ENCODE assay signal across 20 mouse cellular contexts in the genomic region with DNA sequence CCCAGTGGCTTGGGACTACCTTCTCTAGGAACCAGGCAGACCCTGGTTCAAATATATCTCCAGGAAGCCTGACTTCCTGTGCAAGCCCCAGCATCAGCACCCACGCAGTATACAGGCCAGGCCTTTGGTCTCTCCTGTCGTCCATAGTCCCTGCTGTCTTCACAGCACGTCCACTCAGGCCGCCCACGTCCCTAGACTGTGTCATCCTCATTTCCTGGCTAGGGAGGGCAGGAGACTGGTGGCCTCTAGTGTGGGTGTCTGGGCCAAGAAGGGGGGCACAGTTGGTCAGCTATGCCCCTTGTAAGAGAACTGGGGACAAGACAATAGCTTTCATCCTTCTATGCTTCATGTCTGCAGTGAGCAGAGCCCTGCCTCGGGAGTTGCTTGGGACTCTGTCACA. TPM values are rescaled to one million over a fixed set of nuclear protein-coding genes. Genes with fewer than 3 reads are reported as not detected.
A peak's percentile ranks its signal among the peaks of the same experiment; 100 is the strongest.
DNase-seq lines count a peak whose midpoint lies in the region; ATAC-seq and TF ChIP-seq lines count a peak whose summit lies in the region.
"Had no signal": no experiment of that assay in that cellular context is flagged by ENCODE, and none has a peak within 500 bp of the region (broad histone marks: within the 10 kb centered on the region; RNA-seq: fewer than 3 reads in every experiment).

No protein-coding gene starts in this region.

- ATAC-seq in forebrain, embryonic 15.5 days (replicated peaks), result no peak
- no peak for ATAC-seq in forebrain, embryonic 16.5 days
- 0 out of 2 replicates have a peak, but pooled peaks have one; percentile 8 for ATAC-seq in lung, embryonic 16.5 days (ENCODE audit: low read depth)
- ATAC-seq in hindbrain, embryonic 13.5 days (ENCODE audit: low FRiP score), result no peak
- ATAC-seq: intestine, postnatal 0 days; lung, postnatal 0 days had no signal

- H3K4me1 ChIP-seq in forebrain, embryonic 15.5 days, result peaks cover 10% of the 10 kb centered on the region
- 0 out of 2 replicates have a peak, but pooled peaks cover 7% of the 10 kb centered on the region for H3K4me1 ChIP-seq in forebrain, embryonic 16.5 days (replicated peaks; ENCODE audit: control insufficient read depth, insufficient read depth, low read length)
- peaks cover 3% of the 10 kb centered on the region; the same call in 1 of the 2 replicates for H3K4me1 ChIP-seq in lung, embryonic 16.5 days (replicated peaks; ENCODE audit: control insufficient read depth, insufficient read depth, low read length)
- H3K4me1 ChIP-seq in lung, adult 2 months (ENCODE audit: control insufficient read depth, insufficient read depth, low read length), result no peaks in the 10 kb centered on the region; the same call in 1 of the 2 replicates
- peaks cover 38% of the 10 kb centered on the region for H3K4me1 ChIP-seq in hindbrain, embryonic 13.5 days (replicated peaks)
- H3K4me1 ChIP-seq: neural tube, embryonic 12.5 days had no signal

- no peak overlapping the region for H3K4me3 ChIP-seq in forebrain, embryonic 15.5 days
- no peak overlapping the region for H3K4me3 ChIP-seq in forebrain, embryonic 16.5 days (replicated peaks; ENCODE audit: low read length)
- no peak overlapping the region for H3K4me3 ChIP-seq in lung, embryonic 16.5 days (ENCODE audit: low read length)
- no peak overlapping the region for H3K4me3 ChIP-seq in lung, adult 2 months (replicated peaks; ENCODE audit: extremely low read depth, low read depth, low read length)
- H3K4me3 ChIP-seq in hindbrain, embryonic 13.5 days, result no peak overlapping the region
- H3K4me3 ChIP-seq: heart, embryonic 10.5 days; hindbrain, embryonic 15.5 days; neural tube, embryonic 12.5 days had no signal

- H3K36me3 ChIP-seq in forebrain, embryonic 15.5 days, result peaks cover 68% of the 10 kb centered on the region
- H3K36me3 ChIP-seq in forebrain, embryonic 16.5 days (ENCODE audit: control insufficient read depth, insufficient read depth), result peaks cover 33% of the 10 kb centered on the region
- H3K36me3 ChIP-seq in lung, embryonic 16.5 days (ENCODE audit: control insufficient read depth, insufficient read depth, low read length), result peaks cover 35% of the 10 kb centered on the region
- peaks cover 98% of the 10 kb centered on the region for H3K36me3 ChIP-seq in hindbrain, embryonic 13.5 days

- no peaks in the 10 kb centered on the region for H3K27me3 ChIP-seq in forebrain, embryonic 15.5 days
- no peaks in the 10 kb centered on the region for H3K27me3 ChIP-seq in forebrain, embryonic 16.5 days (replicated peaks; ENCODE audit: control insufficient read depth, insufficient read depth, low read length)
- no peaks in the 10 kb centered on the region for H3K27me3 ChIP-seq in lung, embryonic 16.5 days (ENCODE audit: control insufficient read depth, insufficient read depth, low read depth, low read length)
- H3K27me3 ChIP-seq in hindbrain, embryonic 13.5 days, result no peaks in the 10 kb centered on the region
- H3K27me3 ChIP-seq: hindbrain, embryonic 15.5 days; neural tube, embryonic 12.5 days had no signal

- H3K27ac ChIP-seq in forebrain, embryonic 15.5 days (replicated peaks), result peak overlapping the region; percentile 53; the same call in 1 of the 2 replicates
- H3K27ac ChIP-seq in forebrain, embryonic 16.5 days (ENCODE audit: low read length), result no peak overlapping the region
- no peak overlapping the region for H3K27ac ChIP-seq in lung, embryonic 16.5 days (ENCODE audit: low read length)
- H3K27ac ChIP-seq in hindbrain, embryonic 13.5 days, result peak overlapping the region; percentile 35
- H3K27ac ChIP-seq: heart, embryonic 10.5 days; neural tube, embryonic 12.5 days had no signal

- TF ChIP-seq POLR2A in lung, adult 2 months (IDR thresholded peaks at IDR 0.05; ENCODE audit: borderline replicate concordance, extremely low read depth, low read depth, low read length), result no peak

- DNase-seq in lung, adult 2 months, result no peak
- DNase-seq in 416B (ENCODE audit: low read depth), result peak; percentile 29
- DNase-seq in right cerebral cortex, postnatal 36 days (ENCODE audit: low spot score in 2 of 2), result no peak
- no peak for DNase-seq in right cerebral cortex, postnatal 14 days
- DNase-seq: adrenal gland, postnatal 36 days; B cell, adult 2 months; cerebellum, adult 11-12 months; cerebellum, postnatal 25 days; embryo, embryonic 11 days; layer of hippocampus, postnatal 36 days had no signal

- no peak overlapping the region for H3K9ac ChIP-seq in forebrain, embryonic 15.5 days (replicated peaks)
- no peak overlapping the region for H3K9ac ChIP-seq in forebrain, embryonic 16.5 days (replicated peaks; ENCODE audit: low read depth, low read length)
- H3K9ac ChIP-seq in lung, embryonic 16.5 days (ENCODE audit: low read length), result no peak overlapping the region
- H3K9ac ChIP-seq in hindbrain, embryonic 13.5 days, result peak overlapping the region; percentile 29; the same call in 1 of the 2 replicates
- H3K9ac ChIP-seq: hindbrain, embryonic 15.5 days; neural tube, embryonic 12.5 days had no signal

- 81% methylated on average over 6 of the region's 6 CpGs for WGBS in forebrain, embryonic 15.5 days
- 85% methylated on average over 6 of the region's 6 CpGs for WGBS in forebrain, embryonic 16.5 days
- 68% methylated on average over 6 of the region's 6 CpGs for WGBS in lung, embryonic 16.5 days
- WGBS in lung, adult 2 months, result 46% methylated on average over 6 of the region's 6 CpGs
- 80% methylated on average over 6 of the region's 6 CpGs for WGBS in hindbrain, embryonic 13.5 days

- no peak overlapping the region for H3K4me2 ChIP-seq in forebrain, embryonic 15.5 days (replicated peaks)
- no peak overlapping the region for H3K4me2 ChIP-seq in forebrain, embryonic 16.5 days (ENCODE audit: low read length)
- no peak overlapping the region for H3K4me2 ChIP-seq in lung, embryonic 16.5 days (ENCODE audit: low read depth, low read length)
- no peak overlapping the region for H3K4me2 ChIP-seq in hindbrain, embryonic 13.5 days
- H3K4me2 ChIP-seq: hindbrain, embryonic 15.5 days; liver, embryonic 11.5 days; neural tube, embryonic 12.5 days had no signal

- no peaks in the 10 kb centered on the region for H3K9me3 ChIP-seq in forebrain, embryonic 15.5 days
- H3K9me3 ChIP-seq in forebrain, embryonic 16.5 days (ENCODE audit: control insufficient read depth, low read length), result peaks cover 5% of the 10 kb centered on the region
- H3K9me3 ChIP-seq in lung, embryonic 16.5 days (ENCODE audit: control insufficient read depth, low read length), result peaks cover 7% of the 10 kb centered on the region
- peaks cover 4% of the 10 kb centered on the region; the same call in 1 of the 2 replicates for H3K9me3 ChIP-seq in hindbrain, embryonic 13.5 days
- H3K9me3 ChIP-seq: hindbrain, embryonic 15.5 days had no signal

- TF ChIP-seq CTCF in lung, adult 2 months (IDR thresholded peaks at IDR 0.05; ENCODE audit: insufficient read depth, low read length), result no peak

RNA-seq across cellular contexts. Expression of a gene that starts 29.8 kb away (rescaled TPM):
- polyA plus RNA-seq in forebrain, embryonic 15.5 days (2015; fragmentation: Nextera tagmentation; extraction: Ambion mirVana), result 48.2 and 52.7 TPM in 2 replicates
- 41.1 and 46.9 TPM in 2 replicates for polyA plus RNA-seq in forebrain, embryonic 16.5 days (2015; fragmentation: Nextera tagmentation; extraction: Ambion mirVana)
- 65.9 and 74.3 TPM in 2 replicates for polyA plus RNA-seq in lung, embryonic 16.5 days (2015; fragmentation: Nextera tagmentation; extraction: Ambion mirVana)
- polyA plus RNA-seq in lung, adult 2 months (2012; rRNA removed), result 206 and 236 TPM in 2 replicates
- 38.2 and 43.9 TPM in 2 replicates for polyA plus RNA-seq in hindbrain, embryonic 13.5 days (2015; fragmentation: Nextera tagmentation; extraction: Ambion mirVana)

Comparison
In these comparisons a context has a peak if more than half of its experiments do, and no peak if none do; other contexts are left out.
1. H3K27ac ChIP-seq: peak in forebrain, embryonic 15.5 days (single experiment) and hindbrain, embryonic 13.5 days (single experiment); none in forebrain, embryonic 16.5 days (single experiment) and lung, embryonic 16.5 days (single experiment).